Mouse (Mus musculus) neural tube, embryonic 13.5 days (tissue): ENCODE data around the gene Kif5c. TPM values are rescaled to one million over a fixed set of nuclear protein-coding genes. Genes with fewer than 3 reads are reported as not detected.

Experiments
- ATAC-seq: fragments of 200-750 bp; cut with Nextera tagmentation; 2 replicates; pipeline ENCODE4 v1.8.0; 2017; ENCODE audit warnings: low read depth, mild to moderate bottlenecking, moderate TSS enrichment, moderate library complexity
- H3K27ac ChIP-seq: fragments of 300-500 bp; sonication (generic); replicated peaks from 2 replicates; pipeline ENCODE4 v1.5.1; 2015; ENCODE audit warnings: moderate library complexity, mild to moderate bottlenecking, inconsistent platforms
- H3K27me3 ChIP-seq: fragments of 300-500 bp; sonication (generic); 2 replicates; pipeline ENCODE4 v1.6.1; 2015; ENCODE audit warnings: mild to moderate bottlenecking, inconsistent platforms
- H3K36me3 ChIP-seq: fragments of 300-500 bp; sonication (generic); 2 replicates; pipeline ENCODE4 v1.6.1; 2015; ENCODE audit warnings: mild to moderate bottlenecking, inconsistent platforms
- H3K4me1 ChIP-seq: fragments of 300-500 bp; sonication (generic); replicated peaks from 2 replicates; pipeline ENCODE4 v1.6.1; 2015; ENCODE audit warnings: inconsistent platforms
- H3K4me2 ChIP-seq: fragments of 300-500 bp; sonication (generic); 2 replicates; pipeline ENCODE4 v1.6.1; 2015; ENCODE audit warnings: inconsistent platforms, mild to moderate bottlenecking, moderate library complexity
- H3K4me3 ChIP-seq: fragments of 300-500 bp; sonication (generic); 2 replicates; pipeline ENCODE4 v1.5.1; 2015; ENCODE audit warnings: mild to moderate bottlenecking, inconsistent platforms
- H3K9ac ChIP-seq: fragments of 300-500 bp; sonication (generic); 2 replicates; pipeline ENCODE4 v1.6.1; 2015; ENCODE audit warnings: moderate library complexity, mild to moderate bottlenecking, inconsistent platforms
- H3K9me3 ChIP-seq: fragments of 300-500 bp; sonication (generic); 2 replicates; pipeline ENCODE4 v1.6.1; 2016; ENCODE audit warnings: inconsistent platforms
- WGBS: fragments of 180-500 bp; shearing (Covaris S2); methylation state at CpG from one replicate; pipeline ENCODE4 v1.1.7; 2015; 5-methylcytosine and 5-hydroxymethylcytosine counted together
- polyA plus RNA-seq: library from polyadenylated mRNA; unstranded; fragments of >200 nt; fragmentation: Nextera tagmentation; extraction: Ambion mirVana; gene quantifications from 2 replicates; pipeline ENCODE4 v1.2.1, GENCODE M21; 2015

Kif5c gene
- polyA plus RNA-seq, 1 experiment from 2014 or later = 181 TPM

GRCm38 (mm10) chr2:49655195-49655873 is 36.2 kb downstream of the Kif5c start:
- Histone ChIP-seq H3K36me3 (peaks cover 3% of the 10 kb centered on the region; the same call in 1 of the 2 replicates), H3K27ac (peak overlapping the region; percentile 67), H3K4me2 (peak overlapping the region; percentile 17), H3K4me1 (peaks cover 65% of the 10 kb centered on the region), H3K4me3 (no peak overlapping the region), H3K27me3 (no peaks in the 10 kb centered on the region), H3K9me3 (no peaks in the 10 kb centered on the region), H3K9ac (0 out of 2 replicates have a peak overlapping the region, but pooled peaks have one; percentile 26)
- 23% methylated on average over 11 of the region's 11 CpGs for WGBS
- peak; percentile 67 for ATAC-seq

DNA sequence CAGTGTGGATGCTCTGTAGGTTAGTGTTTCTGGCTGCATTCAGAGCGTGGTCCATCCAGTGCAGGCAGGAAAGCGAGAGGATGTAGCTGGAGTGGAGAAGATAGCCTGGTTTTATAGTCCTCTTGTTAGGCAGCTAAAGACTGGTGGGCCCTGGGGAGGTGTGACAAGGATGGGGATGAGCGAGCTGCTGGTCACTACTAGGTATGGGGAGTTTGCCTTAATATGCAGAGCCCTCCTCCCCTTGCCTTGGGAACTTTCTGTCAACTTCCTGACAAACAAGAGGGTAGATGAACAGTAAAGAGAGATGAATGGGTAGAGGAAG is 36.7 kb downstream of the Kif5c start:
- Histone ChIP-seq H3K4me2 (no peak overlapping the region; the same call in 1 of the 2 replicates), H3K27ac (peak overlapping the region; percentile 67)

DNA sequence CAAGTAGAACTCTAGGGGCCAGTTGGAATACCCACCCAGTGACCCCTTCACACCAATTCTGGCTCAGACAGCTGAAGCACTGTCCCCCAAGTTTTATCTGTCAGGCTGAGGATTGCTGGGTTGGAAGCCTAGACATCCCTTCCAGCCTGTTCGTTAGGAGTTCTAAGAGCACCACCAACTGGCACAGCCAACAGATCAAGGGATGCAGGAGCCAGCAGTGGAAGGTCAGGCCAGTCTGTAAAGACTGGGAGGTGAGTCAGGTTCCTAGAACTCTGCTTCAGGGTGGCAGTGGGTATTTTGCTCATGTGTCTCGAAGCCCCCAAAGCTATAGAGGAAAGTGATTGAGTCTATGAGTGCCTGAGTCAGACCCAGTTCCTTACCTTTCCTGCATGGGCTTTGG is 37.9 kb downstream of the Kif5c start:
- peaks cover 82% of the 10 kb centered on the region for H3K4me1 ChIP-seq
- ATAC-seq = no peak
- peaks cover 3% of the 10 kb centered on the region; the same call in 1 of the 2 replicates for H3K36me3 ChIP-seq
- no peaks in the 10 kb centered on the region for H3K27me3 ChIP-seq
- no peak overlapping the region for H3K4me2 ChIP-seq
- no peaks in the 10 kb centered on the region for H3K9me3 ChIP-seq
- 84% methylated on average over 2 of the region's 2 CpGs for WGBS
- no peak overlapping the region for H3K27ac ChIP-seq
- H3K9ac ChIP-seq = no peak overlapping the region
- H3K4me3 ChIP-seq = no peak overlapping the region

More for the DNA sequence above, 36.7 kb downstream of the Kif5c start:
- Histone ChIP-seq H3K9ac (no peak overlapping the region), H3K4me1 (peaks cover 70% of the 10 kb centered on the region), H3K36me3 (peaks cover 3% of the 10 kb centered on the region; the same call in 1 of the 2 replicates), H3K4me3 (no peak overlapping the region), H3K9me3 (no peaks in the 10 kb centered on the region), H3K27me3 (no peaks in the 10 kb centered on the region)
- ATAC-seq = no peak; the same call in 1 of the 2 replicates
- WGBS = 59% methylated on average over 3 of the region's 3 CpGs

- ATAC-seq = no peak
- no peak overlapping the region for H3K27ac ChIP-seq
- H3K9me3 ChIP-seq = no peaks in the 10 kb centered on the region
- no peaks in the 10 kb centered on the region for H3K36me3 ChIP-seq
- H3K4me1 ChIP-seq = peaks cover 84% of the 10 kb centered on the region
- no peak overlapping the region for H3K4me3 ChIP-seq
- no peak overlapping the region for H3K9ac ChIP-seq
- no peaks in the 10 kb centered on the region for H3K27me3 ChIP-seq
- 80% methylated on average over 3 of the region's 3 CpGs for WGBS
- no peak overlapping the region for H3K4me2 ChIP-seq
Observed at GRCm38 (mm10) chr2:49657666-49658065, 38.6 kb downstream of the Kif5c start.

DNA sequence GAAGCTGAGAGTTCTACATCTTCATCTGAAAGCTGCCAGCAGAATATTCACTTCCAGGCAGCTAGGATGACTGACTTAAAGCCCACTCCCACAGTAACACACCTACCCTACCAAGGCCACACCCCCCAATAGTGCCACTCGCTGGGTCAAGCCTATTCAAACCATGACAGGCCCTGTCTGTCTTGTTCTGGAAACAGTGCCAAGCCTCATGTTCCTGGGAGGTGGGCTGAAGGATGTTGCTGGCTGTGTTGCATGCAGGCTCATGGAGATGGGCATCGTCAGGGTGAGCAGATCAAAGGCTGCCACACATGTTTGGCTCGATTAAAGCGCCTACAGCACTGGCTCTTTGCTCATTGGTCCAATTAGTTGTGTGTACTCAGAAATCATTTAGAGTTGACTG is 39.9 kb downstream of the Kif5c start:
- Histone ChIP-seq H3K4me2 (no peak overlapping the region), H3K9ac (no peak overlapping the region), H3K36me3 (no peaks in the 10 kb centered on the region), H3K27me3 (no peaks in the 10 kb centered on the region), H3K4me1 (peaks cover 80% of the 10 kb centered on the region), H3K4me3 (no peak overlapping the region), H3K9me3 (no peaks in the 10 kb centered on the region), H3K27ac (no peak overlapping the region)
- no peak for ATAC-seq
- WGBS = 72% methylated on average over 4 of the region's 4 CpGs

DNA sequence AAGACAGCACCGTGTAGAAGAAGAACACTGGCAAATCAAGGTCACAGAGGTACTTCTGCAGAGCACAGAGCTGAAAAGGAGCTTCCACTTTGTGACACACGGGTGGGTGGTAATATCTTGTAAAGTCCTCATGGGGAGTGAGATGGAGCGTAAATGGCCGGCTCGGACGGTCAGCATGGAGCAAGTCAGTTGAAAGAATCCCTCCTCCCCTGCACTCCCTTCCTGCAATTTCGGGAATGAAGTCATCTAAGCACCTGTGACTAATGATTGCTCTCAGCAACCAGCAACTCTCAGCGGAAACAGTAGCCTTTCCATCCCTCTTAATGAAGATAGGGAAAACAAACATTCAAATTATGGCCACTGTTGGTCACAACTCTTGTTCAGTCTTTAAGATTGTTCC is 40.9 kb downstream of the Kif5c start:
- Histone ChIP-seq H3K27ac (no peak overlapping the region), H3K27me3 (no peaks in the 10 kb centered on the region), H3K4me3 (no peak overlapping the region), H3K36me3 (no peaks in the 10 kb centered on the region), H3K9me3 (no peaks in the 10 kb centered on the region), H3K4me2 (no peak overlapping the region), H3K4me1 (peaks cover 70% of the 10 kb centered on the region), H3K9ac (no peak overlapping the region)
- 34% methylated on average over 8 of the region's 8 CpGs for WGBS
- ATAC-seq = no peak

DNA sequence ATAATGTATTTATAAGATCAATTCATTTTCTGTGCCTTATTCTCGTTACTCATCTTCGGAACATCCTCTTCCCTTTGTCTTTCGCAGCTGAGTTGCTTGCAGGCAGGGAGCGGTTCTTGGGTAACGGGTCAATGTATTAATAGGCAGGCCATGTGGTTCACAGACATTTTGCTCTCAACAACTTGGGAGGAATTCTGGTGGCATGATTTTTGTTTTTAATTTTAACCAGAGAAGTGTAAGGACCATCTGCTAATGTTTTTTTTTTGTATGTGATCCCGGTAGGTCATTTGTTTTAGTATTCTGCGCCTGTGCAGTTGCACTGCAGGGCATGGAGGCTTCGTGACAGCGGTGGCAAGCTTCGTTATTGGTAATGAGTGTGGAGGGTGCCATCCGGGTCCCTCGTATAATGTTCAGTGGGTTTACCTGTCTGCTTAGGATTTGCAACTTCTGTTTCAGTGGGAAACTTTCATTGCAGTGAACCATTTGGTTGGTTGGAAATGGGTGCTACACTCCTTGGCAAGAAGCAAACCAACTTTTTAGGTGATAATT is 41.4 kb downstream of the Kif5c start:
- Histone ChIP-seq H3K4me3 (no peak overlapping the region), H3K4me1 (peaks cover 65% of the 10 kb centered on the region), H3K27me3 (no peaks in the 10 kb centered on the region), H3K36me3 (no peaks in the 10 kb centered on the region), H3K27ac (no peak overlapping the region; the same call in 1 of the 2 replicates), H3K4me2 (no peak overlapping the region), H3K9me3 (no peaks in the 10 kb centered on the region), H3K9ac (no peak overlapping the region)
- WGBS = 78% methylated on average over 12 of the region's 12 CpGs
- ATAC-seq = no peak

- no peak for ATAC-seq
- Histone ChIP-seq H3K4me3 (no peak overlapping the region), H3K4me2 (no peak overlapping the region), H3K27ac (no peak overlapping the region), H3K4me1 (peaks cover 56% of the 10 kb centered on the region), H3K36me3 (no peaks in the 10 kb centered on the region), H3K9me3 (no peaks in the 10 kb centered on the region), H3K27me3 (no peaks in the 10 kb centered on the region), H3K9ac (no peak overlapping the region)
Observed at GRCm38 (mm10) chr2:49661348-49661747, 42.2 kb downstream of the Kif5c start.

GRCm38 (mm10) chr2:49661872-49662271 is 42.8 kb downstream of the Kif5c start:
- 90% methylated on average over 3 of the region's 3 CpGs for WGBS
- ATAC-seq = no peak
- Histone ChIP-seq H3K9me3 (no peaks in the 10 kb centered on the region), H3K27me3 (no peaks in the 10 kb centered on the region), H3K4me1 (peaks cover 51% of the 10 kb centered on the region), H3K4me3 (no peak overlapping the region), H3K36me3 (no peaks in the 10 kb centered on the region), H3K4me2 (no peak overlapping the region), H3K27ac (no peak overlapping the region), H3K9ac (no peak overlapping the region)

- no peak overlapping the region for H3K4me2 ChIP-seq
- H3K36me3 ChIP-seq = no peaks in the 10 kb centered on the region
- ATAC-seq = peak; percentile 71
- peak overlapping the region; percentile 86 for H3K27ac ChIP-seq
- no peaks in the 10 kb centered on the region for H3K9me3 ChIP-seq
- peaks cover 72% of the 10 kb centered on the region for H3K4me1 ChIP-seq
- H3K9ac ChIP-seq = no peak overlapping the region
- WGBS = 44% methylated on average over 12 of the region's 12 CpGs
- no peaks in the 10 kb centered on the region for H3K27me3 ChIP-seq
- H3K4me3 ChIP-seq = no peak overlapping the region
Observed at GRCm38 (mm10) chr2:49671753-49672500, 52.8 kb downstream of the Kif5c start.

DNA sequence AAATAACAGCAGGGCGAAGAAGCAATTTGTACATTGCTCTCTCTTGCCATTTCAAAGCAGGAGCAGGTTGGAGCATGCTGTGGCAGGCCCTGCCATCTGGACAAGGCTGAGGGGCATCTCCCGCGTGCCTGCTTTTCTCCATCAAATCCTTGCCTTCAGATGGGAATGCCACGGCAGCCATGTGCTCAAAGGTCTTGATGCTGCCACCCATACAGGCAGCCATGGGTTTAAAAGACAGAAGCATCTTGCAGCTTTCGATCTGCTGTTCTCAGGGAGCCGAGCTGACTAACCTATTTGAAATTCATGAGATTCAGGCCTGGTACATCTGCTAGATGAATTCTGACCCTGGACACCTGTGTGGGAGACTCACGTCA is 53.4 kb downstream of the Kif5c start:
- peak; percentile 10; the same call in 1 of the 2 replicates for ATAC-seq
- Histone ChIP-seq H3K4me1 (peaks cover 77% of the 10 kb centered on the region), H3K4me2 (no peak overlapping the region), H3K27ac (peak overlapping the region; percentile 86), H3K4me3 (no peak overlapping the region), H3K9ac (no peak overlapping the region), H3K36me3 (0 out of 2 replicates have a peak, but pooled peaks cover 3% of the 10 kb centered on the region), H3K27me3 (no peaks in the 10 kb centered on the region), H3K9me3 (no peaks in the 10 kb centered on the region)
- WGBS = 38% methylated on average over 7 of the region's 7 CpGs

- 80% methylated on average over 12 of the region's 12 CpGs for WGBS
- Histone ChIP-seq H3K4me1 (peaks cover 89% of the 10 kb centered on the region), H3K9ac (no peak overlapping the region), H3K27ac (peak overlapping the region; percentile 6; the same call in 1 of the 2 replicates), H3K9me3 (no peaks in the 10 kb centered on the region), H3K4me3 (no peak overlapping the region), H3K27me3 (no peaks in the 10 kb centered on the region), H3K36me3 (peaks cover 14% of the 10 kb centered on the region; the same call in 1 of the 2 replicates), H3K4me2 (no peak overlapping the region)
- ATAC-seq = no peak
Observed at GRCm38 (mm10) chr2:49676020-49676419, 56.9 kb downstream of the Kif5c start.
